Mouse (Mus musculus): ENCODE results near the gene Kxd1. TPM values are rescaled to one million over a fixed set of nuclear protein-coding genes. Genes with fewer than 3 reads are reported as not detected.

Gene Kxd1
- total RNA-seq (2021): 10 to 100 TPM; 40.6 to 45.6 TPM
- long read RNA-seq, transcript Kxd1-201 (5 exons, 1,216 nt): major isoform, 19 of 30 reads
- long read RNA-seq, partial matches to known transcripts: 5 of 30 reads
- long read RNA-seq, other reads (novel, unspliced or antisense): 6 of 30 reads

DNA sequence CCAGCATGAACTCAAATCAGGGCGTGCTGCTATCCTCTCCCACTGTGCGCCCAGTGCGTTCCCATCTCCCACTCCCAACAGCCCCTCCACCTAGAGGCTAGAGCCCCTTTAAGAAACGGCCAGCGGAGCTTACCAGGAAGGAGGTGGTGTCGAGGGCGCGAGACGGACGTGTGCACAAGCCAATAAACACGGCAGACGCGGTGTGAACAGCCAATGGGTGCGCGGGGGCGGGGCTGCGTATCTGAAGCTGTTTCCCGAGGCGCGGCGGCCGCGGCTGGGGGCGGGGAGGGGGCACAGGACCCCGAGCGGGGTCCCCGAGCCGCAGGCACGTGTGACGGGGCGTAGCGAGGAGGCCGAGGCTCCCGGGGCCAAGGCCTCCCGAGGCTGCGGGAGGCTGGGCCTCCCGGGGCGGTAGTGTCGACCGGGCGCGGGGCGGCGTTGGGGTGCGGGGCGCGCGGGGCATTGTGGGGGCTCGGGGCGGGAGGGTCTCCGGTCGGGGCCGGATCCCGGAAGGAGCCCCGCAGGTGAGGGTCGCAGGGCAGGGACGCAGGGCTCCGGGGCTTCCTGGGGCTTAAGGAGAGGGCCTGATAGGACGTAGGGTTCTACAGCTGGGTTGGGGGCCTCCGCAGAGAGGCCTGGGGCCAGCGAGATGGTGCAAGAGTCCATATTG is at the start of gene Kxd1, which contains the start of gene Fkbp8:
Kxd1 (minus strand) TSS at position 445 of the 670 bp plus-strand sequence.
Fkbp8 (plus strand) TSS at position 213 of the 670 bp plus-strand sequence.
- peak; percentile 97 to 100 for DNase-seq (ENCODE audit: low spot score in 2 of 2)

DNA sequence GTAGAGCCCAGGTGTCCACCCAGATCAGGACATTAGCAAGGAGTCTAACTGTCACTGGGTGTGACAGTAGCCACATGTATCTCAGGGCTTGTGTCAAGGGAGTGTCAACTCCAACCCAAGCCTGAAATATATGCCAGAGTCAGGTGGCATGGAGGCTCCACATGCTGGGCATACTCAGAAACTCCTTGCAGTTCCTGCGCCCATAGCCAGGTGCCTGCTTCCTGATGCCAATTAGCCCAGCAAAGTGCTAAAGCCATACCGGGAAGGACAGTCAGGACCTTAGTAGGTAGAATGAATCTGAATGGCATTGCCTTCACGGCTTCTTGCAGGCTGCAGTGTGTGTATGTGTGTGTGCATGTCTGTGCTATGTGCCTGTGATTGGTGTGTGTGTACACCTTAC is 49.5 kb upstream of the Kxd1 start:
- DNase-seq (ENCODE audit: low spot score in 2 of 2): no peak

DNA sequence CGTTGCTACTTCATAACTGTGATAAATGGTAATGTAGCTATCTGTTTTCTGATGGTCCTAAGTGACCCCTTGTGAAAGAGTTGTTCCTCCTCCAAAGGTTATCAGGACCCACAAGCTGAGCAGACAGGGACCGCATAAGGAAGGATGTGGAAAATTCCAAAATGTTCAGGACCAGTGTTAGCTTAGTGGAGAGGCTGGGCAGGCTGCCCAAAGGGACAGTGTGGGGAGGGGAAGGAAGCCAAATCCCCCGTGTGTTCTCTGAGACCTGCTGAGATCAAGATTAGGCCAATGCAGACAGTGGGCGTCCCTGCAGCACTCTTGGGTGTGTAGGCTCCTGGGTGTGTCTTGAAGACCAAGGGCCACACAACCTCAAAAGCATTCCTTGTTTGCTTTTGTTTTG is 47.2 kb upstream of the Kxd1 start:
- no peak for DNase-seq (ENCODE audit: low spot score in 2 of 2)

DNA sequence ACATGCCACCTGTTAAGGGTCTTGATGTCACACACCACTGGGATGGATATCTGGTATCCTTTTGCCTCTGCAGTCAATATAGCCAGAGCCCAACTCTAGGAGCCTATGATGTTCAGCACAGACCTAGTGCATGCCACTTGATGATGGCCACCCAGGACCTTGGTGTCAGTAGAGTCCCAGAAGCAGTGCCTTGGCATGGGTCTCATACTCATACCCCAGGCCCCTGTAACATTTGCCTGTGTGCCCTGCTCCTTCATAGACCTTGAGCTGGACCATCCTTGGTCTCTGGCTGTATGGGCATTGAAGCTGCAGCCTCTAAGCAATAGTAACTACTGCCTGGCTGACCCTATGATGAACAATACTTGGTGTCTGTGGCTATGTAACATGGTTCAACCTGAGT is 46.5 kb upstream of the Kxd1 start:
- DNase-seq (ENCODE audit: low spot score in 2 of 2): no peak

DNA sequence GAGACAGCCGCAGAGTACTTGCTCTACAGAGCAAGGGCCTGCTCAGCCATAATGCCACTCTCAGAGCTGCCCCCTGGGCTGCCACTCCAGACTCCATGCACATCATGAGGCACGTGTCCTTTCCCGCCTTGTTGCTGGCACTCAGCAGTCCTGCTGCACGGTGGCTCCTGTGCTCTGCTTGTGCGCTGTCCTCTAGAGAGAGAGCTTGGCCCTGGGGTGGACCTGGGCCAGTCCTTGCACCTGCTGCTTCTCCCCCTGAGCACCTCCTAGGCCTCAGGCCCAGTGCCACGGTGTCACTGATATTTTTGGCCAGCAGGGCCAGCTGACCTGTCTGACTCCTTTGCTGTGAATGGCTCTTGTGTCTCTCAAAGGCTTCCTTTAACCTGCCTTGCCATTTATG is 43.2 kb upstream of the Kxd1 start:
- no peak for DNase-seq (ENCODE audit: low spot score in 2 of 2)

DNA sequence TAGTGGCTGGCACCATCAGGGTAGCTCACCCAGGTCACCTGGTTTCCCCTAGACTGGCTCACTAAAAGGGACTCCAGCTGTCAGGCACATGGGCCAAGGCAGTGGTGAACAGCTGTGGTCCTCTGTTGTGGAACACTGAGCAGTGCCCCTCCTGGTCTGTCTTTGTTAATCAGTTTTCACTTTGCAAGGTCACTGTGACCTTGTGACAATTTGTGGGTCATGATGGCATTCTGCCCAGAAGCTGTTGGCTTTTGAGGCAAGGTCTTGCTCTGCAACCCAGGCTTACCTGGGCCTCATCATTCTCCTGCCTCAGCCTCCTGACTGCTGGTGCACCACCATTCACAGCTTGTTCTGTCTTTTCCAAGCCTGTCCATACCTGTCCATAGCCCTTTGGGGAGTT is 42.6 kb upstream of the Kxd1 start:
- no peak for DNase-seq (ENCODE audit: low spot score in 2 of 2)

DNA sequence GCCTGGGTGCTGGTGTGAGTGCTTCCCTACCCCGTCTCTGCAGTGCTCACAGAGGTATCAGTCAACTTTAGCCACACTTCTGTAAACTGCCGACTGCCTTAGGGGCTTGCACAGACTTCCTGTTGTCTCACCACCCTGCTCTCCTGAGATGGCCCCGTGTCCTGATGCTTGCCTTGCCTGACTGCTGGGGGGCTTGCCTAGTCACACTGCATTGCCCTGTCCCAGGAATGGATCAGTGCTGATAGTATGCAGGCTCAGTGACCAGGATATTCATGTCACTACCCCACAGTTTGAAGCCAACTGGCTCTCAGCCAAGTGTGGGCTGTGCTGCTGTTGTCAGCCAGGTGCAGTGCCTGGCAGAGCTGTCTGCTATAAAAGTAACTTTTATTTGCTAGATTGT is 37.8 kb upstream of the Kxd1 start:
- no peak for DNase-seq (ENCODE audit: low spot score in 2 of 2)

DNA sequence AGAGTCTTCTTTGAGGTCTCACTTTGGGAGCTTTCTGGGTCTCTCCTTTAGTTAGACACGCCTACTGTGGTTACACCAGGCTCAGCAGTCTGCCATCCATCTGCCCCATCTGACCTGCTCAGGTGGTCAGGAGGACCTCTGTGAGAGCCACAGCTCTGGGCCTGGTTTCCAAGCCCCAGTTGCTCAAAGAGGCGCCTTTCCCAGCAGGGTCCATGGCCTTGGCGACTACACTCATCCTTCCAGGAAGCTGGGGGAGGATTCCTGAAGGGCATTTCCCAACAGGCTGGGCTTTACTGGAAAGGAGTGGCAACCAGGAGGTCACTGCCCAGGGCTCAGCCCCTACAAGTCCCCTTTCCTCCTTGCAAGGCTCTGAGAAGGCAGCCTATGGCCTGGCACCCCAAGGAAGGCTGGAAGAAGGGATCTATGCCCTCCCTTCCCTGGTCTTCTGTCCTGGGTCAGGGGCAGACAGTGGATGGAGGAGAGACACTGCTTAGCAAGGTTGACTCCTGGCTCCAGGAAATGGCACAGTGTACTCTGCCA is 37.0 kb upstream of the Kxd1 start:
- DNase-seq (ENCODE audit: low spot score in 2 of 2): no peak

DNA sequence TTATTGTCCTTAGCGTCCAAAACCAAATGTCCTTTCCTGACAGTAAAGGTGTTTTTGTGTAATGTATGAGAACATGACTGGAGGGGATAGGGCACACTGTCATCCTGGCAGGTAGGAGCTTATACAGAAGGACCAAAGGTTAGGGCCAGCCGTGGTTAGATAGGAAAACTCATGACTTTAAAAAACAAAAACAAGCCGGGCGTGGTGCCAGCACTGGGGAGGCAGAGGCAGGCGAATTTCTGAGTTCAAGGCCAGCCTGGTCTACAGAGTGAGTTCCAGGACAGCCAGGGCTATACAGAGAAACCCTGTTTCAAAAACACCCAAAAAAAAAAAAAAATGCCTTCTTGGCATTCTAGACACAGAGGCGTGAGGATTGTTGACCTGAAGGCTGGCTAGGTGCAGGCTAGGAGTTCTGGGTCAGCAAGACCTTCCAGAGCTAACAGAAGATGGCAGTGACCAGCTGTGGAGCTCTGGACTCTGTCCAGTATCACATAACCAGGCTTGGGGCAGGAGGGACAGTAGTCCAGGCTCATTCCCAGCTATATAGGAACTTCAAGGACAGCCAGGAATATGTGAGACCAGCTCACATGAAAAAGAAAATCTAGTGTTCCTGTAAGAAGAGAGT is 36.1 kb upstream of the Kxd1 start:
- no peak for DNase-seq (ENCODE audit: low spot score in 2 of 2)

DNA sequence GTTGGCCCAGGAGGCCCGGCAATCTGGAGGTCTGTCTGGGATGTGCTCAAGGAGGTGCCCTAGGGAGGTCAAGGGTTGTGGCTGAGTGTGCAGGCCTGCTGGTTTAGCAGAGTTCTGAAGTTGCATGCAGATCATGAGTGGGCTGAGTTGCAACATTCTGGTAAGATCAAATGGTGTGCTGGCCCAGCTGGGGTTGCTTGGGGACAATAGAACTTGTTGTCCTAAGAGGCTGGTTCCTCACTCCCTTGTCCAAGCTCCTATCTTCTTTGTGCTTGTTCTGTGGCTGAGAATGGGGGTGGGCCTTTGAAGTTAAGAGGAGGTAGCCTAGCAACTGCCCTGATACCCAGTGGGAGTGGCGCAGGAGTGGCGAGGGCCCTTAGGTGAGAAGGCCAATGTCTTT is 35.0 kb upstream of the Kxd1 start:
- no peak for DNase-seq (ENCODE audit: low spot score in 2 of 2)

DNA sequence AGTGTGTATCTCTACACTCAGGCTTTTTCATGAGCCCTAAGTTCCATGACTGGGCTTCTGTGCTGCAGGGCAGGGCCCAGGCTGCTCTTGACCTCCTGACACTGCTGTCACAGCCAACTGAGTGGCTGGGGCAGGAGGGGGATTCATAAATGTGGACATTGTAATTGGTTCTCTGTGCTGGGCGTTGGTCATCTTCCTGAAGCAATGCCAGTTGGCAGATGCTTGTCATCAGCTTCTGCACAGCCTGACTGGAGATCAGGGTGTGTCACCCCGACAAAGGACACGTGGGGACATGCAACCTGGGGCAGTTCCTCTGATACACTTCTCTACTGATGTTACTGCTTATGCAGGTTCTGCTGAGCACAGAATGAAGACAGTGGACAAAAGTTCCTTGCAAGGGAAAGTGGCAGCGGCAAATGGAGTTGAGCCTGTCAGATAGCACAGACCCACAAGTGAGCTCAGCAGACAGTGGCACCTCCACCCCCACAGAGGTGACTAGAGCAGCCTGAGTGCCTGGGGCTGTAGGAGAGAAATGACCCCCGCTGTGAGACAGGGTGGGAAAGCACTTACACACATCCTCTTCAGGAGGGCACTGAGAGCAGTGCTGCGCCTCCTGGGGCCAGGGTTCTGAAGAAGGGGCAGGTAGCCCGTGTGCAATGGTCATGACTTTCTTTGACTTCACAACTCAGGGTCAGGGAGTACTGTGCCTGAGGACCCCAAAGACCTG is 34.2 kb upstream of the Kxd1 start:
- peak in 1 of 2 experiments; percentile 59 for DNase-seq (ENCODE audit: low spot score in 2 of 2)

DNA sequence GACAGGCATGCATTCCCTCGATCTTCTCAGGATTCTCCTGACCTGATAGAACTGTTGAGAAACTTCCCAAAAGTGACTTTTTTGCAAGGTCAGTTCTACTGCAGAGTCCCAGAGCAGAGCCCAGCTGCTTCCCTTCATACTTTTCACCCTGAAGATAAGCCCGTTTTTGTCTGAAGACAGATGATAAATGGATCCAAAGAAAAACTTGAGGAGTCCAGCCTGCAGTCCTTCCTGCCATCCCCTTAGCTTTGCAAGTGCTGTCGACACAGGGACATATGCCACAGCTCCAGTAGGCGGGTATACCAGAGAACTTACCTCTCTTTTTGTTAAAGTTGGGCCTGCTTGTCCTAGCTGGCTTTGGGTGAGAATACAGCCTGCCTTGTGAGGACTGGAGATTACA is 33.6 kb upstream of the Kxd1 start:
- no peak for DNase-seq (ENCODE audit: low spot score in 2 of 2)

DNA sequence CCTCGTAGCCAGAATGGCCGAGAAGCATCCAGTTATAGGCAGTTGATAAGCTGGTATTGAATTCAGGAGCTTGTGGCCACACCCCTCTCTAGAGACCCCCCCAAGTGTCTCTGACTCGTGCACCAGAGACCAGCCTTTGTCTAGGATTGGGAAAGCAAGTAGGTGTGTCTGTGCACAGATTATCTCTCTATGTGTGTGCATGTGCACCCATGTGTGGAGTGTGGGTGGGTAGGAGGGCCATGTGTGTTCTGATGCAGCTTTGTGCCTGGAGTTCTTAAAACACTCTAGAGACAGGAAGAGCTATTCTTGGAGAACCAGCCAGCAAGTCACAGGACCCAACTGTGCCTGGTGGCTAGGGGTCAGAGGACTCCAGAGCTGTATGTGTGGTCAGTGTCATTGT is 32.8 kb upstream of the Kxd1 start:
- DNase-seq (ENCODE audit: low spot score in 2 of 2): peak in 1 of 2 experiments; percentile 64

DNA sequence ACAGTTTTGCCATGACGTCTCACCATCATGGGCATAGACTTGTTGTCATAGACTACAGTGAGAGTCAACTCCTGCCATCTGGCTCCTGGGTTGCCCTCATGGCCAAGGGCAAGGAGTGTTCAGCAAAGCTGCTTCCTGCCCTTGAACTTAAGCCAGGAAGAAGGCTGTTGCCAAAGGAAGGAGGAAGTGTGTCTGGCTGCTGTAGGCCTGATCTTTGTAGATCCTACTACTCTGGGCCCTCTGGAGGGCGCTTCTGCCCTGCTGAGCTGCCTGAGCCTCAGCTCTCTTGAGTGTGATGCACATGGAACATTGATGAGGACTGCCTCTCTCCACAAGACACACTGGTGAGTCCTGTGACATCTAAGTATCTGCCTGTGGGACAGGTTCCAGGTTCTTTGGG is 32.3 kb upstream of the Kxd1 start:
- DNase-seq (ENCODE audit: low spot score in 2 of 2): peak in 1 of 2 experiments; percentile 54

DNA sequence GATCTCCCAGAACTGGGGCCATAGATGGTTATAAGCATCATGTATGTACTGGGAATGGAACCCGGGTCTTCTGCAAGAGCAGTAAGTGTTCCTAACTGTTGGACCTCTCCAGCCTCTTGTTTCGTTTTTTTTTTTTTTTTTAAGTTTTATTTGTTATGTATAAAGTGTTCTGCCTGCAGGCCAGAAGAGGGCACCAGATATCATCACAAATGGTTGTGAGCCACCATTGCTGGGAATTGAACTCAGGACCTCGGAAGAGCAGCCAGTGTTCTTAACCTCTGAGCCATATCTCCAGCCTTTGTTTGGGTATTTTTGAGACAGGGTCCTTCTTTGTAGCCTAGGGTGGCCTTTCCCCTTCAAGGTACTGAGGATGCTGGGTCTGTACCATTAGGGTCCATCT is 31.2 kb upstream of the Kxd1 start:
- no peak for DNase-seq (ENCODE audit: low spot score in 2 of 2)

DNA sequence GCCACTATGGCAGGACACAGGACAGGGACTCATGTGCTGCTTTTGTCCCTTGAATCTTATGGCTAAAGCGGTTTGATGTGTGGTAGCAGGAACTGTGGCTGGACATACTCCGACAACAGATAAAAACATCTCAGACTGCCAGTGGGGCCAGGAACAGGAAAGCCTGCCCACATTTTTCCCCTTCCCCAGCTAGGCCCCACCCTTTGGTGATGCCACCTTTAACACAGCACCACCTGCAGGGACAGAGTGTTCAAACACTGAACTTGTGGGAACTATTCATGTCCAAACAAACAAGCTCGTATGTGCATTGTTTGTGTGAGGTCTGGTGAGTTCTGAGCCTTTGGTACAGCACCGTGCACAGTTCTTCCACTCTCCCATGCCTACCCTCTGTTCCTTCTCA is 30.6 kb upstream of the Kxd1 start:
- no peak for DNase-seq (ENCODE audit: low spot score in 2 of 2)

DNA sequence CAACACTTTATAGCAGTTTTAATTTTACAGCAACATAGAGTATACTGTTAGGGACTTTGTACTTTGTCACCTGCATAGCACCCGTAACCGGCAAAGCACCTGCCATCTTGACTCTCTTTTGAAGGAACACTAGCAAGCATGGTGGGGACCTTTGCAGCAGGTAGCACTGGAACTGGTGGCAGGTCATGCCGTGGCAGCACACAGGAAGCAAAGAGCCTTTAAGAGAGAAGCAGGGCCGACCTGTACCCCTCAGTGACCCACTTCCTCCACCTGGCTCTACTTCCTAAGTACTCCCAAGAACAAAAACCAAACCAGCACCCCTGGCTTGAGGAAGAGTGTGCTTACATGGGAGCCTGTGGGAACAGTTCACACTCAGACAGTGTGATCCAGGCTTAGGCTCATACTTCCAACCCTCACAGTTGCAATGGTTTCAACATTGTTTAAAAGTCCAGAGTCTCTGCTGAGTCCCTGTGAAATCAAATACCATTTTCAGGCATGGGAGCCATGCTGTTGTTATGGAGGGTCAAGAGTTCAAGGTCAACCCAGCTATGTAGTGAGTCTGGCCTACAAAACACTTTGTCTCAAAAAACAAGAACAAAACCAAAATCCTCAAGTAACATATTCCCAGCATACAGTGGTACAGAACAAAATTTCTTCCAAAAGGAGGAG is 27.5 kb upstream of the Kxd1 start:
- no peak for DNase-seq (ENCODE audit: low spot score in 2 of 2)

DNA sequence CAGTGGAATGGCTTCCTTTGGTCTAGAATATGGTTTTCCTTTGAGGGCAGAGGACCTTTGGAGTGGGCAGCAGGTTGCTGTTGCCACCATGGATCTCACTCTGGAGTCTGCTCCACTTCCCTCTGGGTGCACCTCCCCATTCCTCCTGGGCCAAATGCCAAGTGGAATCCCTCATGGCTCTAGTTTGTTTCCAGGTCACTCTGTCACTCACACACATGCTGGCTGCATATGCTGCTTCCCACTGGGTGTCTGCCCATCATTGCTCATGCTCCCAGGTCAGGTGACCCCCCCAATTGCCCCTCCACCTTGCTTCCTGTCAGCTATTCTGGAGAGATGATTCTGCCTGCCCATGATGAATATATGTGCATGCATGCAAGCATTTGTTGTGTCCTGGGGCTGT is 26.0 kb upstream of the Kxd1 start:
- DNase-seq (ENCODE audit: low spot score in 2 of 2): no peak

DNA sequence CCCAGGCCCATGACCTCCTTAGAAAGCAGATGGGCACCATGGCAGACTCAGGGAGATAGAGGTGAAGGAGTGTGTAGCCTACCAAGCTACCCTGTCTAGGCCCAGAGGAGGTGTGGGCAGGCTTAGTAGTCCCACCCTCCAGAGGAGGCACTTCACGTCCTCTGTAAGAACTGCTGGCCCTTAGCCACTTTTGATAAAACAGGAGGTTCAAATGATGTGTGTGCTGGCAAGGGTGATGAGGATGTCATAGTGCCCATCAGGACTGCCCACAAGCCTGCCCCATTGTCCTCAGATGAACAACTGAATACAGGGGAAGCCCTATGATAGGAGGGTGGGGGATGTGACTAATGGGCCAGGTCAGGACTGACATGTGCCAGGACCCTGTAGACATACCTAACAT is 25.1 kb upstream of the Kxd1 start:
- DNase-seq (ENCODE audit: low spot score in 2 of 2): no peak

DNA sequence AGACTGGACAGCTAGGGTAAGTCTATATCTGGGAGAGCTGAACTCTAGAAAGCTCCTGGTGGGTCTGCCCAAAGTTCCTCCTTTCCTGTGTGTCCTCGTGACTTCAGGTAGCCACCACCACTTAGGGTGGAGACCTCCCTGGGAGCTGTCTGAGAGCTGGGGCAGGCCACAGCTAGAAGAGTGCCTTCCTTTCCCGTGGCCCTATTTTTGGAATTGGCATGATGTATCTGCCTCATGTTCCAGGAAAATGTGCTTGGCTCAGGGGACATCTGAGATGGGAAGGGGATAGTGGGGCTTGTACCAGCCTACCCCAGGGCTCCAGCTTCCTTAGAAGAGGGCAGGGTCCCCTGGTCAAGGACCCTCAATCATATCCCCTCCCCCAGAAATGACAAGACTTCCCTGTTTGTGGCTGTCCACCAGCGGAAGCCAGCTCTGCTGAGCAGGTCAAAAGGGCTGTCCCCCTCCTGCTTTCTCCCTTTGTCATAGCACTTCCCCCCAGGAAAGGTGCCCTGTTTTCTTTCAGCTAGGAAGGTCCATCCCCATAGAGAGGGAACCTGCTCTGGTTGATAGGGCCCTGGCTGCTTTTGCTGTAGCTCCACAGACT is 23.9 kb upstream of the Kxd1 start:
- DNase-seq (ENCODE audit: low spot score in 2 of 2): no peak
